Mouse (Mus musculus) CD4-positive helper T cell, adult 2 months (primary cell): ENCODE data around the gene Cpa4.

ENCODE experiments used
- DNase-seq: peaks from one replicate; pipeline ENCODE4 v3.0.0-alpha.2; 2012; ENCODE audit warnings: low read depth, missing footprints, low spot score

Cpa4 gene

GRCm38 (mm10) chr6:30551644-30552580 lies 16.3 kb upstream of the Cpa4 start:
- DNase-seq = no peak

- no peak for DNase-seq
Measured at GRCm38 (mm10) chr6:30552628-30553027, 15.5 kb upstream of the Cpa4 start.

GRCm38 (mm10) chr6:30553381-30554010 lies 14.7 kb upstream of the Cpa4 start:
- DNase-seq = no peak

- DNase-seq = no peak
Measured at GRCm38 (mm10) chr6:30554092-30554491, 14.1 kb upstream of the Cpa4 start.

- DNase-seq = no peak
Measured at GRCm38 (mm10) chr6:30554621-30555170, 13.5 kb upstream of the Cpa4 start.

GRCm38 (mm10) chr6:30556080-30556479 lies 12.1 kb upstream of the Cpa4 start:
- DNase-seq = no peak

GRCm38 (mm10) chr6:30559726-30560125 lies 8.4 kb upstream of the Cpa4 start:
- DNase-seq = no peak

GRCm38 (mm10) chr6:30562132-30562531 lies 6.0 kb upstream of the Cpa4 start:
- no peak for DNase-seq

GRCm38 (mm10) chr6:30563575-30563974 lies 4.6 kb upstream of the Cpa4 start:
- no peak for DNase-seq

- no peak for DNase-seq
Measured at GRCm38 (mm10) chr6:30564051-30564450, 4.1 kb upstream of the Cpa4 start.

GRCm38 (mm10) chr6:30569331-30569730 lies 1.2 kb downstream of the Cpa4 start:
- no peak for DNase-seq

GRCm38 (mm10) chr6:30570012-30570411 lies 1.8 kb downstream of the Cpa4 start:
- DNase-seq = no peak

GRCm38 (mm10) chr6:30572456-30573311 lies 4.5 kb downstream of the Cpa4 start:
- DNase-seq = no peak

GRCm38 (mm10) chr6:30573380-30573779 lies 5.2 kb downstream of the Cpa4 start:
- DNase-seq = no peak

- DNase-seq = no peak
Measured at GRCm38 (mm10) chr6:30574945-30575344, 6.8 kb downstream of the Cpa4 start.

GRCm38 (mm10) chr6:30576477-30577203 lies 8.5 kb downstream of the Cpa4 start:
- no peak for DNase-seq

GRCm38 (mm10) chr6:30579961-30580840 lies 12.0 kb downstream of the Cpa4 start:
- no peak for DNase-seq

- no peak for DNase-seq
Measured at GRCm38 (mm10) chr6:30580841-30581176, 12.6 kb downstream of the Cpa4 start.

GRCm38 (mm10) chr6:30586886-30587442 lies 18.8 kb downstream of the Cpa4 start:
- DNase-seq = no peak

GRCm38 (mm10) chr6:30589819-30590218 lies 21.6 kb downstream of the Cpa4 start:
- DNase-seq = no peak
